Mouse (Mus musculus): ENCODE measurements around the gene Tmem14c.
"Not testable (repeated sequence)": the region's sequence is repeated elsewhere in the genome, so short reads cannot be mapped to it uniquely, and the experiment has no call there.

Gene Tmem14c

DNA sequence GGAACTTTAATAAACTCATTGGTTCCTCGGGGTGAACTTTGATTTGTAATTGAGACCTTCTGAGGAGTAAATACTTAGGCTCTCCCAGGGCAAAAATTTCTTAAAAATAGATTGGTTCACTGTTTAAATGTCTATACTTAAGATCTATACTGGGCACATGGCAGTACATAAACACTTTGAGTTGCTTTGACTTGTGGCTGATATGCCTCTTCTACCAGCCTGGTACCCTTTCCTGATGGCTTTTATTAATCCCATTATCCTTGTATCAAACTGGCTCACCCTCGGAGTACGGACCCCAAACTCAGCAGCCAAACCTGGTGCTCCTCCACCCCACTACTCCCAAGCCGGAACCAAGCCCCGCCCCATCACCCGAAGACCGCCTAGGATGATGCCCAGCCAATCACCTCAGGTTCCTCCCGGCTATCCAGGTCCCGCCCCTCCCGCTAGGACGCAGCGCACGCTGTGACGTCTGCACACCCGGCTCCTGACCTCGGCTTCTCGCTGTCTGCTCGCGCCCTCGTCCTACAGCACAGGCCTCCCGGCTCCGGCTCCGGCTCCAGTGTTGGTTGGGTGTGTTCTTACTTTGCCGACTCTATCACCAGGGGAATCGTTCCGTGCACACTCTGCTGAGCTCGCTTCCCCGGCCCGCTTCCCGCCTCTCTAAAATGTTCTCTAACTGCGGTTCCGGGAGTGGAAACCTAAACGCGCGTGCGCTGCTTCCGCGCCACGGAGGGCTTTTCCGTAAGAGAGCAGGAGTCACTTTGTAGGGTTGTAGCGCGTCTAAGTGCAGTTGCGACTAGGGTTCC is at the start of gene Tmem14c:
Gene Tmem14c, plus strand, starts transcription at position 464 of the 806 bp plus-strand sequence.
- peak; percentile 93 for DNase-seq (ENCODE audit: extremely low spot score, low spot score)

DNA sequence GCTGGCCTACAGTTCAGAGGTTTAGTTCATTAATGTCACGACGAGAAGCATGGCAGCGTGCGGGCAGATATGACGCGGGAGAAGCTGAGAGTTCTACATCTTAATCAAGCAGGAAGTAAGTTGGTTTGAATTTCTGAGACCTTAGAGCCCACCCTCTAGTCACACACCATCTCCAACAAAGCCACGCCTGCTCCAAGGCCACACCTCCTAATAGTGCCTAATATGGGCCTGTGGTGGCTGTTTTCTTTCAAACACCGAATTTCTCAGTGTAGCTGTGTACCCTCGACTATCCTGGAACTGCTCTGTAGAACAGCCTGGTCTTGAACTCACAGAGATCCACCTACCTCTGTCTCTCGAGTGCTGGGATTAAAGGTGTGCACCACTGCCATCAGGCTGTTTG is 48.5 kb upstream of the Tmem14c start:
- no peak for DNase-seq (ENCODE audit: extremely low spot score, low spot score)

DNA sequence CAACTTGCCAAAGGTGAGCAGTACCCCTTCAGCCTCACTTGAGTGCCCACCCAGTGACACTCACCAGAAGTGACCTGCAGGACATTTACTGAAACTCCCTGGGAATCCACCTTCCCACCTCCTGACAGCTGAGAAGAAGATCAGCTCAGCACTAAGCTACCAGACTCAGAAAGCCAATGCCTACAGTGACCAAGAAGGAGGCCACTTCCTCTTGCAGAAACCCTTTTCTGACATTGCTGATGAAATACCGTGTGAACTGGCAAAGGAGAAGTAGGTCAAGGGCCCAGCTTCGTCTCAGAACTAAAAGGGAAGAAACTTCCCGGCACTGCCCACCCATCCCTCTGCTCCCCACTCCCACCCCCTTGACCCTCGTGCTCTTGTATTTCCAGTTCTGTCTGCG is 47.5 kb upstream of the Tmem14c start:
- no peak for DNase-seq (ENCODE audit: extremely low spot score, low spot score)

DNA sequence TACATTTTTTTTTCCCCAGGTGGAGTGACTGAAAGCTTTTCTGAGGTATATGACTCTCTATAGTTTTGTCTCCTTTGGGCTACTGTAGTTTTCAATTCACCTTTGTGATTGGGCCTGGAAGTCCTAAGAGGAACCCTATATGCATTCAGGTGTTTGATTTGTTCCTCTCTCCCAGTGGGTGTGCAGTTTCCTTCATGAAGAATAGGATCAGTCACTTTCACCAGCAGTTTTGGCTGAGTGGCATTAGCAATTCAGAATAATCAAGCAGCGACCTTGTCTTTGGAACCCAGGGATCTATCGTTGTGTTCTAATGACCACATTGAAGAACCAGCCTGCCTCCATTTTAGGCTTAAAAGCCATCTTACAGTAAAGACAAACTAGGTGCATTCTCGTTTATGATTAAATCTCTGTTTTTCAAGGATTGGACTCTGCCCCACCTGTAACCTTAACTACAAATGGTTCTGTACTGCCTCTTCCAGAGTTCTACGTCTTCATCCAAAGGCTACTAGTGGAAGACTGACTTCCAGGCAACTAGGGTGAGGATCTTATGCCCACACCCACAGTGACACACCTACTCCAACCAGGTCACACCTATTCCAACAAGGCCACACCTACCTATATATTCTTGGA is 46.2 kb upstream of the Tmem14c start:
- DNase-seq (ENCODE audit: extremely low spot score, low spot score) = no peak

DNA sequence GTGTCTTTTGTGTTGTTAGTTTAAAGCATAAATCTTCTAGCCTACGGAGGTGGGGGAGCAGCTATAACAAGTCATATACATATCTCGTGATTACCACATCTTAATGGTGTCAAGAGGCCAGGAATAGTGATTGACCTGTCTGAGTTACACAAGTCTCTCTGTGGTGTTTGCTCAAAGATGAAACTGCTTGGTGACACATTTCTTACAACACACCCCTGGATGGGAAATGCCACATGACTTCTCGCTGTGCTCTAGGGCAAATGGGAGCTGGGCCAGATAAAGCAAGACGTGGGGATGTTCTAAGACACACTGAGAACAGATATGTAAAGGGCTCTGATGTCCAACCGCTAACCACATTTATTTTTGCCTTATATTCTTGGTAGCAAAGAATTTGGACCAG is 44.8 kb upstream of the Tmem14c start:
- DNase-seq (ENCODE audit: extremely low spot score, low spot score) = no peak

DNA sequence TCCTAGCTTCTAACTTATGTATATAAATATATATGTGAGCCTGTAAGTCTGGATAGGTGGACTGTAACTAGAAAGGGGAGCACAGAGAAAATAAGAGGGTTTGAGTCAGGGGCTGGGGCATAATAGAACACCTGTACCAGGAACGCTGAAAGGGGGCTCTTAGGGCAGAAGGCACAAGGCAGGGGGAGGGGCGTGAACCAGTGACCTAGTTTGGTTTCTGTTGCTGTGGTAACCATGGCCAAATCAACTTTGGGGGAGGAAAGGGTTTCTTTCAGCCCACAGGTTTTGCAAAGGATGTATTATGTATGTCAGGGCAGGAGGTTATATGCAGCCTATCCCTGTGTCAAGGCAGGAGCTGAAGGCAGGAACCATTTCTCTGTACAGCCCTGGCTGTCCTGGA is 44.3 kb upstream of the Tmem14c start:
- no peak for DNase-seq (ENCODE audit: extremely low spot score, low spot score)

DNA sequence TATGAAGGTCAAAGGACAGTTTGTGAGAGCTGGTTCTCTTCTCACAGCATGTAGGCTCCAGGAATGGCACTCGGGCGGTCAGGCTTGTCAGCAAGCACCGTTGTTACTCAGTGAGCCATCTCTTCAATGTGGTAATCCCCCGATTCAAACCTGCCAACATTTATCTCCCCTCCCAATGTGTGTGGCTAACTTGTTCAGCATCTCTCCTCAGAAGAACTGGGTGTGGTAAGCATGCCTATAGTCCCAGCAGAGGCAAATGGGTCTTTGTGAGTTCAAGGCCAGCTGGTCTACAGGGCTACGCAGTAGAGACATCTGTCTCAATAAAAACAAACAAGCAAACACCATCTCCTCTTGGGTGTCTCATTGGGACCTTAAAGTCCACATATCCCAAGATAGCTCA is 43.1 kb upstream of the Tmem14c start:
- no peak for DNase-seq (ENCODE audit: extremely low spot score, low spot score)

DNA sequence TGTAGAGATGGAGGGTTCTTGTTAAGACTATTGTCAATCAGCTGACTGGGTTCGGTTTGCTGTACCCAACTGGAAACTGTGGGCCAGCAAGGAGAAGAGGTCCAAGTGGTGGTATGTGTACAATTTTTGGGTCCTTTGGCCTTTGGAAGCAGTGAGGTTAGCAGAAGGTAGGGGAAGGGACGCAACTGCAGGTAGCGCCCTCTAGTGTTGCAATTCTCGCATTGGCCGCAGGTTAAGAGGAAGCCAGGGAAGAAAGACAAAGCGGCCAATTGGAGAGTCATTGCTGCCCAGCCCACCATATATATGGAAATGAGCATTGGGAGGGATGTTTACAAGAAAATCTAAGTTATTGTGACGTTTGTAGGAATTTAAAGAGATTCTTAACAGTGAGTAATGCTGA is 38.5 kb upstream of the Tmem14c start:
- DNase-seq (ENCODE audit: extremely low spot score, low spot score) = peak; percentile 44

DNA sequence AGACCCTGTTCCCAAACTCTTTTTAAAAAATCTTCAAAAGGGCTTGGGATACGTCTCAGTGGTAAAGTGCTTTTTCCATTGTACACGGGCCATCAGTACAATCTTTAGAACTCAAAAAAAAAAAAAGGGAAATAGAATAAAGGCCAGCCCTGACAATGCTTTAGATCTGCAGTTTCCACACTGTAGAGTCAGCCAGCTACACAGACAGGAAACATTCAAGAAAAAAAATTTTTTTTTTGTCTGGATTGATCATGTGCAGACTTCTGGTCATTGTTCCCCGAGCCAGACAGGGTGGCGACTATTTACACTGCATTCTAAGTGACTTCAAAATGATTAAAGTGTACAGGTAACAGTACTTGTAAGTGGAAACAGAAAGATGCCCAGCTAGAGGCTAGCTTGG is 37.4 kb upstream of the Tmem14c start:
- no peak for DNase-seq (ENCODE audit: extremely low spot score, low spot score)

DNA sequence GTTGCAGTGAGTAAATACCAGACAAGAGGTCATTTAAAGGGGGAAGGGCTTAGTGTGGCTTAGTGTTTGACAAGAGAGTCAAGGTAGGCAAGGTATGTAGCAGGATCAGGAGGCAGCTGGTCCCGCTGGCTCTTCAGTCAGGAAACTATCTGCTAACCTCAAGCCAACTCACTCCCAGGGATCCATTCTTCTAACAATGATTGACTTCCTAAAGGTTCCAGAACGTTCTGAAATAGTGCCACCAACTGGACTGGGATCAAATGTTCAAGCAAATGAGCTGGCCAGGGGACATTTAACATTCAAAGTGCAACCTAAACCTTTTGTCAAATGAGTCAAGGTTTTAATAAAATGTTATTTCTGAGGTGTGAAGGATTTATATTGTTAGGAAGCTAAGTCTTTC is 36.8 kb upstream of the Tmem14c start:
- DNase-seq (ENCODE audit: extremely low spot score, low spot score) = no peak

DNA sequence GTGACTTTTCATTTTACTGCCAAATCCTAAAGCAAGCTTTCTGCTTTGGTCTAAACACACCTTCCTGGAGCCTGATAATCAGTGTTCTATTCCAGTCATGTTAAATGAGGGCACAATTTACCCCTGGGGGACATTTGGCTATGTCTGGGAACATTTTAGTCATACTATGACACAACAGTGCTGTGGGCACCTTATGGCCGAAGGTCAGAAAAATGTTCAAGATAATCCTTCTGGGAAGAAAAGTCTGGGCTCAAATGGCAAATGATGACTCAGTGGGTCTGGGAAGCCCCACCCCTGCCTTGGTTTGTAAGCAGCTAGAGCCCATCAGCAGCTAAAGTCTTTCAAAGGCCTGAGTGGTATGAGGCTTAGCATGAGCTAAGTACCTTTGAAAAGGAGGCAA is 33.3 kb upstream of the Tmem14c start:
- no peak for DNase-seq (ENCODE audit: extremely low spot score, low spot score)

DNA sequence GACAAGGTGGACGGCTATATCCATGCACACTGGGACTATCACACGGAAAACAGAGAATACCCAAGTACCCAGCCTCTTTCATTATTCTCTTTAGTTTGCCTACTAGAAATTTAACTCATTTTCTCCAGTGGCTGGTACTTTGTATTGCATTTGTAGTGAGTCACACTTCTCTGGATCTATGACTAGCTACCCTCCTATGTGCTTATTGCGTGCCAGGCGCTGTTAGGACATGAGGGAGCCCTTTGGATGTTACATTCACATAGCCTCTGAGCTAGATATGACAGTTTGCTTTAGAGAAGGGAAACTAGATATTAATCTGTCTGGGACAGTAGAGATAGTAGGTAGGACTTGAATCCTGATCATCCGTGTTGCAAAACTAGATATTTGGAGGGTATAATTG is 30.0 kb upstream of the Tmem14c start:
- no peak for DNase-seq (ENCODE audit: extremely low spot score, low spot score)

DNA sequence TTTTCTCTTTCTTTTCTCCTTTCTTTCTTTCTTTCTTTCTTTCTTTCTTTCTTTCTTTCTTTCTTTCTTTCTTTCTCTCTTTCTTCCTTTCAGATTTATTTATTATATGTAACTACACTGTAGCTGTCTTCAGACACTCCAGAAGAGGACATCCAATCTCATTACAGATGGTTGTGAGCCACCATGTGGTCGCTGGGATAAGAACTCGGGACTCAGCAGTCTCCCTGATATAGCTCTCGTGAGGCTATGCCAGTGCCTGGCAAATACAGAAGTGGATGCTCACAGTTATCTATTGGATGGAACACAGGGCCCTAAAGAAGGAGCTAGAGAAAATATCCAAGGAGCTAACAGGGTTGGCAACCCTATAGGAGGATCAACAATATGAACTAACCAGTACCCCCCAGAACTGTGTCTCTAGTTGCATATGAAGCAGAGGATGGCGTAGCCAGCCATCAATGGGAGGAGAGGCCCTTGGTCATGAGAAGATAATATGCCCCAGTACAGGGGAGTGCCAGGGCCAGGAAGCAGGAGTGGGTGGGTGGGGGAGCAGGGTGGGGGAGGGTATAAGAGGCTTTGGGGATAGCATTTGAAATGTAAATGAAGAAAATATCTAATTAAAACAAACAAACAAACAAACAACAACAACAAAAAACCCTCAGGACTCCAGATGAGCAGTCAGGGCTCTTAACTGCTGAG is 28.3 kb upstream of the Tmem14c start:
- not testable (repeated sequence) for DNase-seq (ENCODE audit: extremely low spot score, low spot score)

DNA sequence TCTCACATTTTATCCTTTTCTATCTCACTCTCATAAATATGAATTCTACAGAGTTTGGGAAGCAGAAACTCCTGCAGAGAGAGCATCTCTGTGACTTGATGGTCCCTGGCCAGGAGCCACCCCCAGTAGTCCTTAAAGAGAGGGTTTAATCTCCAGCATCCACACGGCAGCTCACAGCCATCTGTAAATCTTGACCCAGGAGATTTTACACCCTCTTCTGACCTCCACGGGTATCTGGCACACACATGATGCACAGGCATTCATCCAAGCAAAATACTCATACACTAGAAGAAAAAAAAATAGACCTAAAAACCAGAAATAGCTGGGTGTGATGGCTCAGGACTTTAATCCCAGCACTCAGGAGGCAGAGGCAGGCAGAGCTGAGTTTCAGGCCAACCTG is 27.7 kb upstream of the Tmem14c start:
- DNase-seq (ENCODE audit: extremely low spot score, low spot score) = no peak

DNA sequence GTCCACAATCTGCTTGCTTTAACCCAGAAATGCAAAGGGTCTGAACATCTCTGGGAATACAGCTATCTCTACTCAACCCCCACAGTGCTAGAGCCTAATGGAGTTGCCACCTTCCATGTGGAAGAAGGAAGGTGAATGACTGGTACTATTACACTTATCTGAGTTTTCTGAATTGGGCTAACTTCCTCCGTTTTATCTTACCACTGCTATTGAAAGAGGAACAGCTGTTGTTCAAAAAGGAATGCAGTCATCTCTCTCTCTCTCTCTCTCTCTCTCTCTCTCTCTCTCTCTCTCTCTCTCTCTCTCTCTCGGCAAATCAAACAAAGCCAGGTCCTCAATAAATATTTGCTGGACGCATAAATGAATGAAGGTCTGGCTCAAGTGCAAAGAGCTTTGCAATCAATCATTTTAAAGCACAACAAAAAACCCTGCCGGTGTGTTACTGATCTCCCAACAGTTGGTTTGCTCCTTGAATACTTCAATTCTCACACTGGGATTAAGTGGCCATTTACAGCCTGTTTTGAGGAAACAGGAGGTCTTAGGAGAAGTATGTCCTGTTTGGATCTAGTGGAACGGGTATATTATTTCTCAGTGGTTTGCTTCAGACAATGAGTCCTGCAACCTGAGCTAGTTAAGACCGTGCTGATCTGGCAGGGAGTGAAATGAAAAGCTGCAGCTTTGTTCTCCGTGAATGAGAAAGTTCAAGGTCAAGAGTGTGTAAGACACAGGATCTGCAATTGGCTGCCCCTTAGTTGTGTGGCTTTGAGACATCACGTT is 21.4 kb upstream of the Tmem14c start:
- DNase-seq (ENCODE audit: extremely low spot score, low spot score) = no peak

DNA sequence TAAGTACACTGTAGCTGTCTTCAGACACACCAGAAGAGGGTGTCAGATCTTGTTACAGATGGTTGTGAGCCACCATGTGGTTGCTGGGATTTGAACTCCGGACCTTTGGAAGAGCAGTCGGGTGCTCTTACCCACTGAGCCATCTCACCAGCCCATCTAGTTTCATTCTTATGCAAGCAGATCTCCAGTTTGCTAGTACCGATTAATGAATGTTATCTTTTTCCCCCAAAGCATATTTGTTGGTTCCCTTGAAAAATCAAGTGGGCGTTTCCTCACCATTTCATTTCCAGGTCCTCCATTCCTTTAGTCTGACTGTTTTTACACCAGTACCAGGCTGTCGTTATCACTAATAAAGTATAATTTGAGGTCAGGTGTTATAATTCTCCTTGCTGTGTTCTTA is 17.6 kb upstream of the Tmem14c start:
- not testable (repeated sequence) for DNase-seq (ENCODE audit: extremely low spot score, low spot score)

DNA sequence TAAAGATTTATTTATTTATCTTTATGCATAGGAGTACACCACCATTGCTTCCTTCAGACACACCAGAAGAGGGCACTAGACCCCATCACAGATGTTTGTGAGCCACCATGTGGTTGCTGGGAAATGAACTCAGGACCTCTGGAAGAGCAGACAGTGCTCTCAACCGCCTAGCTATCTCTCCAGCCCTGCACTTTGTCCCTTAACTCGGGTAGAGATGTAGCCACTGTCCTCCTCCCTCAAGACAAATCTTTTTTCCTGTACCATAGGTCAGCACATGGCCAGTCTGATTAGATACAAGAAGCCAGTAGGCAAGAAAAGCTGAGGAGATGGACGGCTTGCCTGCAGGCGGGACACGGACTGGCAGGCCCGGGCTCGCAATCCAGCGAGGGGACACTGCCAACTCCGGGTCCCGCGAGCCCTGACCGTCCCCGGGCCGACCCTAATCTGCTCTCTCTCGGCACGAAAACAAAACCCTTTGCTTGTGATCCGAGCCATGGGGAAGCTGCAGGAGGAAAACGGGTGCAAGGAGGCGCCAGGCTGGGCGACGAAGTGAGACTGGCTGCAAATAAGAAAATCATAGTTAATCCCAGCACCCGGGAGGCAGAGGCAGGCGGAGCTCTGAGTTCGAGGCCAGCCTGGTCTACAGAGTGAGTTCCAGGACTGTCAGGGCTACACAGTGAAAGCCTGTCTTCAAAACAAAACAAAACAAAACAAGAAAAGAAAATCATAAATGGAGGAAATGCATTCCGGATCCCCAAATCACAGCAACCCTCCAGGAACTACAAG is 15.8 kb upstream of the Tmem14c start:
- peak; percentile 52 for DNase-seq (ENCODE audit: extremely low spot score, low spot score)

DNA sequence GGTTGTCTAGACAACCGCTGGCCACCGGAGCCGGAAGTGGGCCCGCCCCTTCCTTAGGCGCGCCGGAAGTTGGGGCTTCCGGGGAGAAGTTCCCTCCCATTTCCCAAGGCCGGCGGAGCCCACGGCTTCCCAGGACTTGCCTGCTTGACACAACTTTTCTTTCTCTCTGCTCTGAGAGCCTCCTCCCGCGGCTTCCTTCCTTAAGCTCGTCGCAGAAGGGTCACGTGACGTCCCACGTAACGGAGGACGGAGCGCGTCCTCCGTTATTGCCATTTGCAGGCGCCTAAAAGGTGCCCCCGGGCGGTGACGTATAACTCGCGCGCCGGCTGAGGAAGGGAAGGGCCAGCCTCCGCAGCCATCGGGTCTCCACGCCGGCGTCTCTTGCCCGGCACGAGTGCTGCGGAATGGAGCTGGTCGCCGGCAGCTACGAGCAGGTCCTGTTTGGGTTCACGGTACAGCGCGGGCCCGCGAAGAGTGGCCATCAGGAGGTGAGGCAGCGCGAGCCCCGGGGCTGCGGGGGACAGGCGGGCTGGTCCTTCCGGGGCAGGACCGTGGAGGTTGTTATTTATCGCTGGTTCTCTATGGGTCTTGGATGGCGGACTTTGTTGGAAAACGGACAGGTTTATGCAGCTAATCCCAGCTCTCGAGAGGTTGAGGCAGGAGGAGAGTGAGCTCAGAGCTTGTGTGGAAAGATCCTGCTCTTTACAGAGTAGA is 15.0 kb upstream of the Tmem14c start, which contains the start of gene Pak1ip1:
Gene Pak1ip1, plus strand, starts transcription at position 98 of the 714 bp plus-strand sequence.
- peak; percentile 97 for DNase-seq (ENCODE audit: extremely low spot score, low spot score)

DNA sequence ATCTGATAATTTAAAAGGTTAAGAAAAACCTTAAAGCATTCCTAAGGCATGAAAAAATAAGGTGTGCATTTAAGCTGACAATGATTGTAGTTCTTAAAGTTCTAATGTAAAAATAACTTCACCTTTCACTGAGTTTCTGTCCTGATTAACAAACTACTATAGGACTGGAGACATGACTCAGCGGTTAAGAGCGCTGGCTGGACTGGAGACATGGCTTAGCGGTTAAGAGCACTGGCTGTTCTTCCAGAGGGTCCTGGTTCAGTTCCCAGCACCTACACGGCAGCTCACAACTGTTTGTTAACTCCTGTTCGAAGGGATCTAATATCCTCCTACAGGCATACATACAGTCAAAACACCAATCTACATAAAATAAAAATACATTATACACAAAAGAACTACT is 14.1 kb upstream of the Tmem14c start:
- no peak for DNase-seq (ENCODE audit: extremely low spot score, low spot score)

DNA sequence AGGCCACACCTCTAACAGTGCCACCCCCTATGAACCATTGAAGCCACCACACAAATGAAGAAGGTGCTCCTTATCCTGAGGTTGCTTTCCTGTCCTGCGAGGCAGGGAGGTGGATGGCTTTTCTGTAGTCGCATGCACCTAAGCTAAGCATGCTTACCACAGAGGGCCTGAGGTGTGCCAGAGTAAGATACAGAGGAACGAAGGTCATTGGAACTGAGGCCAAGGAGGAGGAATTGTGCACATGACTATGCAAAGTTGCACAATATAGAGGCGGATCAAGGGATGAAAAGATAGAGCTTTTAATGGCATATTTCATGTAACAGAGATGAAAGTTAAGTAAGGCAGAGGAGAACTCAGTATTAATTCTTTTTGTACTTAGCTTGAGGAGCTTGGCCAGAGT is 9.8 kb upstream of the Tmem14c start:
- DNase-seq (ENCODE audit: extremely low spot score, low spot score) = no peak

Measured in neural tube, embryonic 10.5 days (tissue).